Mouse (Mus musculus): ENCODE results near the gene Slc35f6.

DNA sequence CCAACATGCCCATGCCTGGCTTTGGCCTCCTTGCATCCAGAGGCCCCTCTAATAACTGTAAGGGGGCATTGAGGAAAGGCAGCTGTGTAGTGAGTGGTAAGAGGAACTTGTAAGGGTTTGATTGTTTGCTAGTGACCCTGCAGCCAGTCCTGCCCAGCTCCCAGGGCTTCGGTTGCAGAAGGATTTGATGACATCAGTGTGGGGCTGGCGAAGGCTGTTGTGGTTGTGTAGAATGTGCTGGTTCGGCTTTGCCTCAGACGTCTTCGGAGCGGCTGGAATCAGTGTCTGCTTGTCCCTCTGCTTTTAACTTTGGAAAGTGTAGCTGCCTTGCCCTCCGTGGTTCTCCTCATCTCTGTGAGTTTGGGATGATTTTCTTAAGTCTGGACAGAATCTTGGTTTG, 29.1 kb downstream of the Slc35f6 start:
- TF ChIP-seq CTCF (conservative IDR thresholded peaks at IDR 0.05; ENCODE audit: insufficient read depth, insufficient read length, low read depth, low read length) (no peak), POLR2A (IDR thresholded peaks at IDR 0.05; ENCODE audit: low read depth, low read length) (no peak)

Measured in kidney, adult 2 months (tissue).